Mouse (Mus musculus): ENCODE measurements around the gene Chst8. TPM values are rescaled to one million over a fixed set of nuclear protein-coding genes. Genes with fewer than 3 reads are reported as not detected.

Gene Chst8
- polyA plus RNA-seq, 1 experiment, result 3.0 TPM

DNA sequence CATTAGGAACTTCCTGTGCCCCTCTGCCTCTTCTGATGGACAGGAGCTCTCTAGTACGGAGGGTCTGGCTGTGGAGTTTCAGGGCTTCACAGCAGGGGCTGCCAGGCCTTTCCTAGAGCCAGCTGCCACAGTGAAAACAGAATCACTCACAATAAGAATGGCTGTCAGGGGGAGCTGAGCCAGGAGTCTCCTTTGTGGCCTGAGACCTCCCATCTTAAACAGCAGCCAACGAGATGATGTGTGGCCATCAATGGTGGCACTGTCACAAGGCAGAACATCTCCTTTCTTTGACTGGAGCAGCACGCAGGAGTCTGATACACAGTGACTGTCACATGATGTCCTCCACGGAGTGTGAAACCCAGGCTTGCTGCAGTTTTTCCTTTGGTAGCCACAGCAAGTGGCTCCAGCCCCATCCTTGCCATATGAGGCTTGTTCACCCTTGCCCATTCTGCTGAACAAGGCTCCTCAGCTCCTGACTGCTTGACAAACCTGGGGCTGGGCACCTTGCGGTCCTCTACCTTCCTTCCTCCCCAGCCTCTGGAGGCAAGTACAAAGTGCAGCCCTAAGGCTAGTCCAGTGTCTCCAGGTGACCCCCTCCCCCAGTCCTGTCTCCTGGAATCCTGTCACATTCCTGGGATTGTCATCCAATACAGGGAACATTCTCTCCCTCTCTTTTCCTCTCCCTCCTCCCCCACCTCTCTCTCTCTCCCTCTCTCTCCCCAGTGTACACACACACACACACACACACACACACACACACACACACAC is 91.4 kb downstream of the Chst8 start:
- DNase-seq (ENCODE audit: low read depth, low spot score), result no peak
- 77% methylated on average over 5 of the region's 5 CpGs for WGBS

DNA sequence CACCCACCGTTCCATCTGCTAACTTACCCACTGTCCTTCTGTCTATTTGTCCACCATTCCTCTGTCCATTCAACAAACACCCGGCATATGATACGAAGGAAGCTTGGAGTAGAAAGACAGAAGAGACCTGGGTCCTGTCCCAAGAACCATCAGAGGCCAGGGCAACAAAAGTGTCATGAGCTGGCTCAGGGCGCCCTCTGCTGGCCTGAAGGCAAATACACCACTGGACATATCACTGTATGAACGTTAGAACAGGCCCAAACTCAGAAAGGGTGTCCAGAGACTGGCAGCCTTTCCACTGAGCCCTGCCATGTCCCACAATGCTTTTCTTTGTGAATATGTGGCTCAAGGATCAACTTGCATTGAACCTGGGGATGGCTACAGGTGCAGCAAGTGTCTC is 92.9 kb downstream of the Chst8 start:
- DNase-seq (ENCODE audit: low read depth, low spot score), result peak; percentile 35
- 25% methylated on average over 5 of the region's 5 CpGs for WGBS

DNA sequence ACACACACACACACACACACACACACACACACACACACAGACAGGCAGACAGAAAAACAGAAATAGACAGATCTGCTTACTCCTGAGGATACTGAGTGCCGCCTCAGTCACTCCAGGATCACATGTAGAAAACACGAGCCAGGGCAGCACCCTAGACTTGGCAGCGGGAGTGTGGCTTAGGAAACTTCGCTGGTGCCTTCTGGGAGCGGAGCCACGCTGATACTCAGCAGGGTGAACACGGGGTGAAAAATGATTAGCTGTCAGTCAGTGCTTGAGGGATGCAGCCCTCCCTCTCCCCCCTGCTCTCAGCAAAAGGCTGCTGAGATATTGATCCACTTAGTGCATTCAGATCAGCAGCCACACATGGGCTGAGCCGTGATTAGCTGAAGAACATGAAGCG is 93.9 kb downstream of the Chst8 start:
- 75% methylated on average over 9 of the region's 9 CpGs for WGBS
- DNase-seq (ENCODE audit: low read depth, low spot score), result no peak

DNA sequence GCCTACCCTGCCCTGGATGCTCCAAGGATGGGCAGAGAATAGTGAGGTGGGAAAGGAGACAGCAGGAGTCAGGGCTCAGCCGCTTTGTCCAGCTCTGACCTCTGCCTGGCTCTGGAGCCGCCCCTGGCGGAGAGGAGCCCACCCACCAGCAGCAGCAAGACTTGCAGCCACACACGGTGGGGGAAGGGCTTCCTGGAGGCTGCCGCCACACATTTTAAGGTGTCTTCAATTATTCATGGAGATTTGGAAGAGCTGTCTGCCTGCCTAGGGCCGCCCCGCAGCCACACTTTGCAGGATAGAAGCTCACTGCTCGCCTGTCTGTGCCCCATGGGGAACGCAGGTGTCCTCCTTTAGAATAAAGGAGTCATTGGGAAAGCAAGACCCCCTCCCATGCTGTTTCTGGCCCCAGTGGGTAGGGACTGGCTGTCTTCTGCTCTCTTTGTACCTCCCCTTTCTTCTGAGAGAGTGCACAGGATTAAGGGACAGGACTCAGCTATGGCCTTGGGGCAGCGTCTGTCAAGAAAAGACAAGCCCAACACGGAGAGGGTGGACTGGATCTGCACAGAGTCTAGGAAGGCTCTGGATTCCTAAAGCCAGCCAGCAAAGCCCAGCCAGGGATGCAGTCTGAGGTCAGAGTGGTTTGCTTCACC is 95.2 kb downstream of the Chst8 start:
- no peak for DNase-seq (ENCODE audit: low read depth, low spot score)
- 67% methylated on average over 11 of the region's 11 CpGs for WGBS

DNA sequence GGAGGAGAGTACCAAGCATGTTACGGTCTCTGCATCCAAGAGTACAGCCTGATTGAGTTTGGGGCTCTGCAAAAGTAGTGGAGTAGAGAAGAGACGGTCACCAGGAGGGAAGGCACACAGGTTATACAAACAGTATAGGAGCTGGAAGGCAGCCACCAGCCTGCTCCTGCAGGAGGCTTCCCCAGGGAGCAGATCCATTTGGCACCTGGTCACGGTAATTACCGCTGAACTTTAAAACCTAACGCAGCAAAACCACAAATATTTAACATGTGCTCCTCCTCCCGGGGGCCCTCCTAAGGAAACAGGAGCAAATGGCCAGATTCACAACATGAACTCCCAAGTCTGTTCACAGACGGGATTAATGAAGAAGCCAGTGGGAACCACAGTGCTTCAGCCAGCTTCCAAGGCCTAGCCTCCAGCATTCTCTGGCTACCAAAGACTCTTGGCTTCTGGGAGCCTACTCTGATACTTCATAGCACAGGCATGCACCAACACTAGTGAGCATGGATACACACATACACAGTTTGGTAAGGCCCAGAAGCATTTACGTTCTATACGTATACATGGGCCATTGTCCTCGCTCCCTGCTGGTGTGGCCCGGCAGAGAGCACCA is 97.6 kb downstream of the Chst8 start:
- DNase-seq (ENCODE audit: low read depth, low spot score), result peak; percentile 38
- WGBS, result 19% methylated on average over 11 of the region's 11 CpGs

DNA sequence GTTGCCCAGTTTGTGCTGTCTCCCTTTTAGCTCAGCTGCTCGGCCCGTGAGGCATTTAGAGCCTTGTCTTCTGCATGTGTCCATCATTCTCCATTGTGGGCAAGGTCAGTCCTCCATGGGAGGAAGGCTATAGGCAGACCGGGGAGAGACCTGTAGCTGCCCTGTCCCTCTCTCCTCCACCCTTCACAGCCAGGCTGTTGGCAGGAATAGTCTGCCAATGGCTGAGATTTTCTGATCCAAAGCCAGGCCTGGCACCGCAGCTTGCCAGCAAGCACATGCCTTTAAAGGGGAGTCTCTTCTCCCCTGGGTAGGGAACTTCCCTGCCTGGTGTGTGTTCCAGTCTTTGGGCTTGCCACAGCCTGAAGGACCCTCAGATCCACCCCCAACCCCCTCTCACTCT is 103.4 kb downstream of the Chst8 start:
- 87% methylated on average over 4 of the region's 4 CpGs for WGBS
- no peak for DNase-seq (ENCODE audit: low read depth, low spot score)

DNA sequence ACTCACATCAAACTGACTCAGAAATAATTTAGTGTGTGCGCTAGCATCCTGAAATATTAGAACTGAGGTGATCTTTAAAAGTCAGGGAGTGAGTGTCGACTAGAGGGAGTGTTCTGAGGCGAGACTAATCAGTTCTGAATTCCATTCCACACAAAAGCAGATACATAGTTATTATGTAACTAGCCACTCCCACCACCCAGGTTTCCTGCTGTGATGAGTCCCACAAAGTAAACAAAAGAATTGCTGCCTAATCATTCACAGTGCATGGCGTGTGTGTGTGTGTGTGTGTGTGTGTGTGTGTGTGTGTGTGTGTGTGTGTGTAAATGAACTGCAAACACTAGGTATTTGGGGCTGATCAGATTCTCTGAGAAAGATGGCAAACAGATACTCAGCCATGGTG is 108.1 kb downstream of the Chst8 start:
- peak; percentile 50 for DNase-seq (ENCODE audit: low read depth, low spot score)
- WGBS, result 21% methylated on average over 4 of the region's 4 CpGs

DNA sequence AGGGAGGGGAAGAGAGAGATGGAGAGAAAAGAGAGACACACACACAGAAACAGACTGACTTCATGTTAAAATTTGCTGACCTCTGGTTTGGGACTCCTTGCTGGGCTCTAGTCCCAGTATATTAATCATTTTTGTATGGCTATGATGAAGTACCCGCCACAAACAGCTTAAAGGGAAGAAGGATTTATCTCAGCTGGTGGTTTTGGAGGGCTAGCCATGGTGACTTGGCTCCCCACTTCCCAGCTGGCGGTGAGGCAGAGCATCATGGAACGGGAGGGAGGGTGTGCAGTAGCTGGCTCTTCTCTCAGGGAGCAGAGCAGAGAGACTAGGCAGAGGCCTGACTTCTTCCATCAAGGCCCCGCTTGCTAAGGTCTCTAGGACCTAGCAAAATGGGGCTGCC is 109.1 kb downstream of the Chst8 start:
- DNase-seq (ENCODE audit: low read depth, low spot score), result no peak
- WGBS, result 70% methylated on average over 4 of the region's 4 CpGs

DNA sequence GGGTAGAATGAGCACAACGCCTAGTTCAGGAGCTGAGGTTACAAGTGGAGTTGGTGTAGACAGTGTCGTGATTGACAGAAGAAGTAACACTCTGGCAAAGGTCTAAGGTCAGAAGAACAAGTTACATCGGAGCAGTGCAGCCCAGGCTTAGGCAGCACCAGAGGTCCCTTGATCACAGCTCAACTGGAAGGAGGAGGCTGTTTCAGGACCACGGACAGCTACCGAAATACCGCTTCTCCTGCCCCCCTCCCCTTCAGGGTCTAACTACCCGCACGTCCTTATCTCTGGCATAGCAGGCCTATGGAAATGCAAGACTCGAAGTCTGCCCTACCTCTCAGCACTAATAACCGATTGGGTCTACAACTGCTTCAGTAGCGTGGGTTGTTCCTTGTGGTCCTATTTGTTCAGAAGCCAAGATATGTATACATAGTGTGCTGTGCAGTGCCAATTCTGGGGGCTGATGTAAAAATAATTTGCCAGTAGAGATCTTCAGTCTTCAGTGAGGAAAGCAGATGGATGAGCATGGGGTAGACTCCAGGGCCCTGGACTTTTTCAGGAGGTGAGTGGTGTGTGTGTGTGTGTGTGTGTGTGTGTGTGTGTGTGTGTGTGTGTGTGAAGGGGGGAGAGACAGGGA is 109.7 kb downstream of the Chst8 start:
- DNase-seq (ENCODE audit: low read depth, low spot score), result no peak
- 30% methylated on average over 11 of the region's 11 CpGs for WGBS

DNA sequence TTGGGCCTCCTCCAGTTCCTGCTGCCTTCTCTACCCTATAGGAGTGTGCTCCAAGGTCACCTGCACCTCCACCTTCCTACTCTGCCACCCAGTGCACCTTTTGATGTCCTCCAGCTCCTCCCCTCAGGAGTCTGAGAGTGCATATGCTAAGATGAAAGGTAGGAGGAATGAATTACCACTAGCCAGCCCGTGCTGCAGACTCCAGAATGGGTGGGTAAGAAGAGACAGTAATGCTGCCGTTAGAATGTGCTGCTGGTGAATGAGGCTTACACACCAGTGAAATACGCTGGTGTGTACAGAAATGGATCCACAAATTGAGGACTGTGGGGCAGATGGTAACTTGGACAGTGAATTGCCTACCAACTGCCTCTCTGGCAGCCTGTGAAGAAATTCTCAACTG is 112.6 kb downstream of the Chst8 start:
- no peak for DNase-seq (ENCODE audit: low read depth, low spot score)
- WGBS, result 62% methylated on average over 3 of the region's 3 CpGs

DNA sequence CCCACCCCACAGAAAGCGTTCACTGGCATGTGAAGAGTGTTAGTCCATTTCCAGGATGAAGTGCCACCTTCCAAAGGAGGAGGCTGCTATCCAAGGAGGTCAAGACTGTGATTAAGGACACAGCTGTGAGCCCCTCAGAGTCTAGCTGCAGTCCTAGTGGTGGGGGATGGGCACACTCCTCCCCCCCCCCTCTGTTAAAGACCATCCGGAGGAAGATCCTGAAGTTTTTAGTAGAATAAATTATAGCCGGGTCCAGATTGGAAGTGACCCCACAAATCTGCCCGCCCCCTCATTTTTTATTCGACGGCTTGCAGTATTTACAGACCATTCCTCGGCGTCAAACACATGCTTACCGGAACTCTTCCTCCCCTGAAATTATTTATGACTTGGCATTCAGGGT is 114.3 kb downstream of the Chst8 start:
- 71% methylated on average over 9 of the region's 9 CpGs for WGBS

DNA sequence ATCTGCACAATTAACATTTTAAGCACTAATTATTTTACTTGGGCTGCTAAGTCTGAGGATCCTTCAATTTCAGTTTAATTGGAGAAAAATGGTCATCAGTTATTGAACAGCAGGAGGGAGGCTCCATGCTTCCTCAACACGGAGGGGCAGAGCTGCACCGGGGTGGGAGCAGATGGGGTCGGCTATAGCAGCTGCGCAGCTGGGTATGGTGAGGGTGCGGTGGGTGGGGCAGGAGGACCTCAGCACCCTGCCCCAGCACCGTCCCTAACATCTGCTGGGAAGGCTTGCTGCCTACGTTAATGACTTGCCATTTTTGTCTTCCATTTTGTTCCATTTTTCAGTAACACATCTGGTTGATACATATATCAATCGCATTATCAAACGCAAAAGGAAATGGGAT is 116.4 kb downstream of the Chst8 start:
- WGBS, result 70% methylated on average over 9 of the region's 9 CpGs

More for the DNA sequence above, 114.3 kb downstream of the Chst8 start:
- DNase-seq (ENCODE audit: low read depth, low spot score), result no peak

DNA sequence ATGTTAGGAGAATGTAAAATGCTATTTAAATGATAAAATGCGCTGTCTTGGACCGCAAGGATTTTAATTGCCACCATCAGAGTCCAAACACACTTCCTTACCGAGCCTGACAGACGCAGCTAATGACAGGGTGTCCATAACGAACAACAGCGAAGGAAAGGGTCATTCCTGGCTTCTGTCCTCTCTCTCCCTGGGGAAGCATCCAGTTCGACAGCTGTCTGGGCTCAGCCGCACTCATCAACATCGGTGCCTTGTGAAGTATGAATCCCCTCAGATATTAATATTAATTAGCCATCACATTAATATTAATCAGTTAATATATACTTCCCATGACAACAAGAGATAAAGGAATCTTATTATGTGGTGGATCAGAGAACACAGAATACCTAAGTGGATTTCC is 117.6 kb downstream of the Chst8 start:
- no peak for DNase-seq (ENCODE audit: low read depth, low spot score)
- 77% methylated on average over 9 of the region's 9 CpGs for WGBS

More for the DNA sequence above, 116.4 kb downstream of the Chst8 start:
- DNase-seq (ENCODE audit: low read depth, low spot score), result no peak

DNA sequence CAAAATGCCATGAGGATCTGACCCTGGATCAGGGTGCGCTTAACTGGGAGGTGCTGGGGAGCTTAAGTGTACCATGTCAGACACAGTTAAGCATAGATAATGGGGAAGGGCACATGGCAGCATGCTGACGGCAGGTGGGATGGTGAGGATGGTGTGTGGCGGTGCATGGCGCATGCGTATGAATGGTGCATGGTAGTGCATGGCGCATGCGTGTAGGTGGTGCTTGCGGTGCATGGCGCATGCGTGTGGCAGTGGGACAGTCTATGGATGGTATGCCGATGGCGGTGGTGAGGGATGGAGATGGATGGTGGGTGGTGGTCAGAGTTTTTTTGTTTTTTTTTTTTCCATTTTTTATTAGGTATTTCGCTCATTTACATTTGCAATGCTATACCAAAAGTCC is 118.6 kb downstream of the Chst8 start:
- WGBS, result 98% methylated on average over 13 of the region's 13 CpGs
- no peak for DNase-seq (ENCODE audit: low read depth, low spot score)

DNA sequence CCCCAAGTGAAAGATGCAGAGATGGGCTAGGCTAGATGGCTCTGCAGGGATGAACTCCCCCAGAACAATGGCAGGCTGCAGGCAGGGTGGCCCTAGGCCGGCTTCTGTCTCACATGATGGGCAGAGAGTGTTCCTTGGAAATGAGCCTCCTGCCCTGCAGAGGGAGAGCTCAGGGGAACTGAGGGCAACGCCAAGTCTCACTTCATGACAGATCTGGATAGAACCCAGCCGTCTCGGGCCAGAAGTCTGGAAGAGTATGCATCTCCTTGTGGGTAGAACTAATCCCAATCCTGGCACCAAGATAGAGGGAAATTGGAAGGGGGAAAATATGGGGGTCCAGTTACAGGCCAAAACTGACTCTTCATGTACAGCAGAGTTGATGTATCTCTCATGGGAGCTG is 119.4 kb downstream of the Chst8 start:
- 83% methylated on average over 4 of the region's 4 CpGs for WGBS
- no peak for DNase-seq (ENCODE audit: low read depth, low spot score)

DNA sequence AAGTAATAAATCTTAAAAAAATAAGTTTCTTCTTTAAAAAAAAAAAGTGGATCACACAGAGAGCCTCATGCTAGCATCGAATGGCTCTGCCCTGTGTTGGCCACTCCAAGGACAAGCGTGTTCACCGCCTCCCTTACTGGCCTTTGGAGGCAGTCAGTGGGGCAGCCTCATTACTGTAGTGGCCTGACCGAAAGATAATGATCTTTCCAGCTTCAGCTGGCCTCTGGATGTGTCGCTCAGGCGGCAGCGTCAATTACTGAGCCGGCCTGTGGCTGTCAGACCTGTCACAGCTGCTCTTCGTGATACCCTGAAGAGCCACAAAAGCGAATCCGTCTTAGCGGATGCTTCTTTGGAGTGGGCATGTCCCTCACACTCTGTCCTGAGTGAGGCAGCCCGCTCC is 122.4 kb downstream of the Chst8 start:
- 91% methylated on average over 13 of the region's 13 CpGs for WGBS
- no peak for DNase-seq (ENCODE audit: low read depth, low spot score)

DNA sequence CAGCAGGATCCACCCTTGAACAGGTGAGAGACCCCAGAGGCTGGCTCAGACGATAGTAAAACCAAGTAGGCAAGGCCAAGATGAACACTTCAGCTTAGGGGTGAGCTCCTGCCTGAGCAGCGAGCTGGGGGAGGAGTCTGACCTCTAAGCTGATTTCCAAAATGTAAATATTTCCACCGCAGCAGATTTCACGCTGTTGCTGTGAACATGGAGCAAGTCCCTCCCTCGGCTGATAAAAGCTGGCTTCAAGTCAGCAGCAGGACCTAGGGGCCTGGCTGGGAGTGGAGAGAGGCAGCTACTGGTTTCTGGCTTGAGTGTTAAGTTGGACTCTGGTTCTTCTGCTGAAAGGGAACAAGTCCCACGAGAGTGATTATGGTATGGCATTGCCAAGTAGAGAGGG is 123.5 kb downstream of the Chst8 start:
- no peak for DNase-seq (ENCODE audit: low read depth, low spot score)
- 5% methylated on average over 6 of the region's 6 CpGs for WGBS

DNA sequence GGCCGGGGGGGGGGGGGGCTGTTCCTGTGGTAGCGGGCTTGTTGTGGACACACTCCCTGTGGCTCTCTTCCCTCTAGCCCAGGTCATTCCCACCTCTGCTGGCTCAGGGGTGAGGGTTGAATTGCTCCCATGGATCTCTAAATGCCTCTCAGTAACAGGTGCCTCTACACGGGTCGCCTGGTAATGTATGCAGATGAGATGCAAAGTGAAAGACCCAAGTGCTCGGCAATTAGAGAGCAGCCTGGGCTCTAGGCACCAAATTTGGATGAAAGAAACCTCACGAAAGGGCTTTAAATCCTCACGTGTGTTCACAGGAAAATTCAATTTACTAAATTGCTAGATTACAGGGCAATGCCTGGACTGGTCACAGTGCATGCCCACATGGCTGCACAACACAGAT is 126.7 kb downstream of the Chst8 start:
- no peak for DNase-seq (ENCODE audit: low read depth, low spot score)
- 20% methylated on average over 7 of the region's 7 CpGs for WGBS

DNA sequence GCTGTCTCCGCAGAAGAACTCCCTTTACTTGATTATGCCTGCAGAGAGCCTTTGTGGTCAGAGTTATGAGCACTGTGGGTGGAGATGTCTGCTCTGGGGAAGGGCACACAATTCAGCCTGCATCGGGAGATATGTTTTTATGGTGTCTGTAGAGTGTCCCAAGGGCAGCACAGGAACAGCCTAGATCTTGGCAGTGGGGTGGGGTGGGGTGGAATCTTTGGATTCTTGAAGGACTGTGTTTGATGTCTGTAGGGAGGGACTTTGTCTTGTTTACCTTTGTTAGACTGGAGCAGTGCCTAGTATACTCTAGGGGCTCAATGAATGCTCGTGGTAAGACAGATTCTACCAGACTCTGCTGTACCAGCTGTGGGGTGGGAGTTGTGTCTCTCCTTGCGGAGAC is 127.3 kb downstream of the Chst8 start:
- 15% methylated on average over 4 of the region's 4 CpGs for WGBS
- DNase-seq (ENCODE audit: low read depth, low spot score), result no peak

DNA sequence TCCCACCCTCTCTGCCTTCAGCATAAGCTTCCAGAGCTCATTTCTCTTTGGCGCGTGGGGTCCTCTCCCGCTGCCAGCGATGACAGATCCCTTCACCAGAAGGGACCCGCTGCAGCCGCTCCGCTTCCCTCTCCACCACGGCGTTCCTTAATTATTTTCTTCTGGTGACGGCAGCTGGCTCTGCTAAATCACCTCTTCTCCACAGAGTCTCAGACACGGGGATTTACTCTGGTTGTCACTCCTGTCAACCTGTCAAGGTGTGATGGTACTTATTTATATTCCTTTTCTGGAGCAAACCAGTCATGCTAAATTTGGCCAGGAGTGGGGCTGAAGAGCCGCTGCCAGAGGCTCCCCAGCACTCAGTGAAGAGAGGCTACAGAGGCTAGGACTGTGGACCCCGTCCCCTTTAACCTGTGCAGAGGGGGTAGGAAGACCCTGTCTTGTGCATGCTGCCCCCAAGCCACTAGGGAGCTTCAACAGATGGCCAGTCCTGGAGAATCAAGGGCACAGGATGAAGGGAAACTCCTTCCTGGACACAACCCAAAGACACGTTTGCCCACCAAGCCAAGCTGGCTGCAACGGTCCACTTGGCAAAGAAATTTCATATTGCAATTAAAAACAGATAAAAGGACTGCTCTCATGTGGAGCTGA is 131.6 kb downstream of the Chst8 start:
- DNase-seq (ENCODE audit: low read depth, low spot score), result no peak
- WGBS, result 78% methylated on average over 15 of the region's 15 CpGs
